Mouse (Mus musculus): ENCODE measurements around the gene Sh3bp5. TPM values are rescaled to one million over a fixed set of nuclear protein-coding genes. Genes with fewer than 3 reads are reported as not detected.

The Sh3bp5 gene
- polyA plus RNA-seq, 1 experiment from 2014 or later, result 39.0 TPM

DNA sequence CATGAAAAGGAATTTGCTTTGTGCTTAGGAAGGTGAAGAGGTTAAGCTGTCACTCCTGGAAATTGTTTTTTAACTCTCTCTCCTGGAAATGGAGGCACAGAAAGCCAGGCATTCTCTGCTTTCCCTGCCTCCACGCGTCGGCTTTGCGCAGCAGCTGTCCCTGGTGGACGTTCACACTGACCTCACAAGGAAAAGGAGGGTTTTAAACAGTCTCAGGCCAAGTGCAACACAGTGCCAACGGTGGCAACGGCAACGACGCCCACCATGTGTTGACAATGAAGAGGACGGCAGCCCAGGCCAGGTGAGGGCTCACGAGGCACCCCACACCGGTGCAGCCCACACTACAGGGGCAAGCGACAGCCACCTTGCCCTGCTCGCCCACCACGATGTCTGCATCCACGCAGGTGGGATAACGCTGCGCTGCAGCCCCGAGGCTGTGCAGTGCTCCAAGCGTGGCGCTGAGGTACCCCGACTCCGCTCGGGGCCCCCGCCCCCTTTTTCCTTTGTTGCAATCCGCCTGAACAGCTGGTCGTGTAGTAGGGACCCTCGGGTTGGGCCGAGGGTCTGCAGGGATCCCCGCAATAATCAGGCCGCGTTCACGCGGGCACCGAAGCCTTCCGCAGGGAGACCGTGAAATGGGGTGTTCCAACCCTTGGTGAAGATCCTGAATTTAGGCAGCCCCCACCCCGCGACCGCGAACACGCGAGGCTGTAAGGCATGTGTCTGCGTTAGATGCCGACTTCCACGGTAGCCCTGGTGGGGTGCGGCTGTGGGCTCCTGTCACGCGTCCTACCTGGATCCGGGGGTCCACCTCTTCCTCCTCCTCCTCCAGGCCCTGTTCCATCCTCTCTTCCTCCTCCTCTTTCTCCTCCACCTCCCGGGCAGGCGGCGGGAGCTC, 611 bp downstream of the Sh3bp5 start:
- H3K27me3 ChIP-seq (ENCODE audit: insufficient read depth, low read length), result peaks cover 7% of the 10 kb centered on the region; the same call in 1 of the 2 replicates
- peaks cover 40% of the 10 kb centered on the region for H3K4me1 ChIP-seq (ENCODE audit: insufficient read depth, low read length)
- H3K36me3 ChIP-seq (ENCODE audit: insufficient read depth, low read length), result no peaks in the 10 kb centered on the region
- H3K4me3 ChIP-seq (ENCODE audit: low read length), result peak overlapping the region; percentile 70
- under 1% methylated on average over 53 of the region's 53 CpGs for WGBS
- H3K9ac ChIP-seq (replicated peaks; ENCODE audit: low read length), result peak overlapping the region; percentile 80
- ATAC-seq (ENCODE audit: low FRiP score, low TSS enrichment), result peak; percentile 39
- H3K4me2 ChIP-seq (replicated peaks; ENCODE audit: low read depth, low read length), result peak overlapping the region; percentile 90
- H3K9me3 ChIP-seq (ENCODE audit: low read length), result no peaks in the 10 kb centered on the region
- peak overlapping the region; percentile 65 for H3K27ac ChIP-seq (ENCODE audit: low read length)

DNA sequence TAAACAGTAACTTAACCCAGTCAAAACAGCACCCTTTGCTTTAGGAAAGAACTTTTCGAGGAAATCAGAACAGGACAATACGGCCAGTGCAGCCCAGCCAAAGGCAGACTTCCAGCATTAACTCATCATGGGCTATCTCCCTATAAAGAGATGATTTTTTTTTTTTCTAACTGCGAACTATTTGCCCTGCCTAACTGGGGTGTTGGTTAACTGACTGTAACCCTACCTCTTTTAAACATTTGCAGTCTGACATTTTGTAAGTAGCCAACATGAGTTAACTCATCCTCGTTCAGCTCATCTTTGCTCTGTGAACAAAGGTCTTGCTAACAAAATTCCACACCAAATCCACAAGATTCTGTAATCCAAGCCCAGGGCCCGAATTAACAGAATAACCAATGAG, 1.5 kb downstream of the Sh3bp5 start:
- H3K36me3 ChIP-seq (ENCODE audit: insufficient read depth, low read length), result no peaks in the 10 kb centered on the region
- peak overlapping the region; percentile 44; the same call in 1 of the 2 replicates for H3K9ac ChIP-seq (replicated peaks; ENCODE audit: low read length)
- H3K4me2 ChIP-seq (replicated peaks; ENCODE audit: low read depth, low read length), result peak overlapping the region; percentile 45
- no peak for ATAC-seq (ENCODE audit: low FRiP score, low TSS enrichment)
- peaks cover 40% of the 10 kb centered on the region for H3K4me1 ChIP-seq (ENCODE audit: insufficient read depth, low read length)
- peak overlapping the region; percentile 53 for H3K27ac ChIP-seq (ENCODE audit: low read length)
- H3K4me3 ChIP-seq (ENCODE audit: low read length), result peak overlapping the region; percentile 26; the same call in 1 of the 2 replicates
- peaks cover 7% of the 10 kb centered on the region; the same call in 1 of the 2 replicates for H3K27me3 ChIP-seq (ENCODE audit: insufficient read depth, low read length)
- WGBS, result 32% methylated on average over 5 of the region's 5 CpGs
- H3K9me3 ChIP-seq (ENCODE audit: low read length), result no peaks in the 10 kb centered on the region

DNA sequence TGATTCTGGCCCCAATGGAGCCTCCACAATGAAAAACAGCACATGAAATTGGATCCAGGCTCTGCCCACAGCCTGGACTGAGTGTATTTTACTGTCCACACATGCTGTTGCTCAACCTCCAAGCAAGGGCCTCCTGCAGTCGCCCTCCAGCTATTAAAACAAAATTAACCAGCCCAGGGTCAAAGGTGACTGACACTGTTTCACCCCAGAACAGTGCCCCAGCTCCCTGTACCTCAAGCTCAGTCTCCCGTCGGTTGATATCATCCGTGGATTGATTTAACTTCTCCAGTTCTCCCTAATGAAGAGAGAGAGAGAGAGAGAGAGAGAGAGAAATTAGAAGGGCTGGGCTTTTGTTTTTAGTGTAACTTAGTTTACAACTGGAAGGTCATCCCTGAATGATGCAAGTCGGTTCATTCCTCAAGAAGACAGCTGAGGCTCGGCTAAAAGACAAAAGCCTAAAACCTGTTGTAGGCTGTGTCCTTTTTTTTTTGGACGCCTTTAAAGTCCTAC, 2.0 kb downstream of the Sh3bp5 start:
- Histone ChIP-seq H3K4me2 (replicated peaks; ENCODE audit: low read depth, low read length) (peak overlapping the region; percentile 45), H3K9ac (replicated peaks; ENCODE audit: low read length) (no peak overlapping the region; the same call in 1 of the 2 replicates), H3K27ac (ENCODE audit: low read length) (peak overlapping the region; percentile 53), H3K4me3 (ENCODE audit: low read length) (peak overlapping the region; percentile 26), H3K27me3 (ENCODE audit: insufficient read depth, low read length) (peaks cover 7% of the 10 kb centered on the region; the same call in 1 of the 2 replicates), H3K9me3 (ENCODE audit: low read length) (no peaks in the 10 kb centered on the region), H3K4me1 (ENCODE audit: insufficient read depth, low read length) (peaks cover 45% of the 10 kb centered on the region), H3K36me3 (ENCODE audit: insufficient read depth, low read length) (no peaks in the 10 kb centered on the region)
- WGBS, result 12% methylated on average over 7 of the region's 7 CpGs
- ATAC-seq (ENCODE audit: low FRiP score, low TSS enrichment), result peak; percentile 32

DNA sequence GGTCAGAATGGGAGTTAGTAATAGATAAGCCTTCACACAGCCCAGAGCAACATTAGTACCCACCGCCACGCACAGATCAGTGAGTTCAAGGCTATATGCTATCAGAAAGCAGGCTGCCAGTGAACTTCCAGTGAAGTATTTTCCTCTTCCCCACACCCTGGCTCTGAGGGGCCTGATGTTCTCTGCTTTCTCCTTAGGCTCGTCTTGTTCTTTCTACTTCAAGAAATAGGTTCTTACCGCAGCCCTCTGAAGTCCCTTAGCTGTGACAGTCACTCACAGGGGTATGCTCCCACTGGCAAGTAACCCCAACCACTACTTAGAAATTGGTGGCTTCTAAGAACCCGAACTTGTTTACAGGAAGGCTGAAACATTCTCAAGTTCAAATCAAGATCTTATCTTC, 2.8 kb downstream of the Sh3bp5 start:
- Histone ChIP-seq H3K36me3 (ENCODE audit: insufficient read depth, low read length) (no peaks in the 10 kb centered on the region), H3K9me3 (ENCODE audit: low read length) (no peaks in the 10 kb centered on the region), H3K27ac (ENCODE audit: low read length) (peak overlapping the region; percentile 53), H3K4me2 (replicated peaks; ENCODE audit: low read depth, low read length) (peak overlapping the region; percentile 45), H3K4me1 (ENCODE audit: insufficient read depth, low read length) (peaks cover 53% of the 10 kb centered on the region), H3K4me3 (ENCODE audit: low read length) (no peak overlapping the region; the same call in 1 of the 2 replicates), H3K9ac (replicated peaks; ENCODE audit: low read length) (0 out of 2 replicates have a peak overlapping the region, but pooled peaks have one; percentile 1), H3K27me3 (ENCODE audit: insufficient read depth, low read length) (peaks cover 7% of the 10 kb centered on the region; the same call in 1 of the 2 replicates)
- no peak for ATAC-seq (ENCODE audit: low FRiP score, low TSS enrichment)
- WGBS, result 39% methylated on average over 5 of the region's 5 CpGs

DNA sequence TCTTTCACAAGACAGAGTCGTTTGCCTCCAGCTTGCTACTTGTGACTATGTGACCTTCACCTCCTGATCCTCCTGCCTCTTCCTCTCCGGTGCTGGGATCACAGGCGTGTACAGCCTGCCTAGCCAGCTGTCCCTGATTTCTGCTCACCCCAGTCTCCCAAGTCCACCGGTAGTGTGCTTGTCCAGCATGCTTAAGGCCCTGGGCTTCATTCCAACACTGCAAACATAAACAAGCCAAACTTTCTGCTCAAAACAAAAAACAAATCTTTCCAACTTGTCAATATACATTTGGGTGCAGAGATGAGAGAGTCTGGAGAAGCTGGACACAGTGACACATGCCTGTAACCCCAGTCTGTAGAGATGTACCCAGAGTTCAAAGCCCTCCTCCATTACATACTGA, 3.5 kb downstream of the Sh3bp5 start:
- peaks cover 7% of the 10 kb centered on the region; the same call in 1 of the 2 replicates for H3K27me3 ChIP-seq (ENCODE audit: insufficient read depth, low read length)
- H3K36me3 ChIP-seq (ENCODE audit: insufficient read depth, low read length), result no peaks in the 10 kb centered on the region
- H3K27ac ChIP-seq (ENCODE audit: low read length), result peak overlapping the region; percentile 61; the same call in 1 of the 2 replicates
- peaks cover 57% of the 10 kb centered on the region for H3K4me1 ChIP-seq (ENCODE audit: insufficient read depth, low read length)
- H3K9ac ChIP-seq (replicated peaks; ENCODE audit: low read length), result no peak overlapping the region
- H3K9me3 ChIP-seq (ENCODE audit: low read length), result no peaks in the 10 kb centered on the region
- no peak for ATAC-seq (ENCODE audit: low FRiP score, low TSS enrichment)
- peak overlapping the region; percentile 33 for H3K4me2 ChIP-seq (replicated peaks; ENCODE audit: low read depth, low read length)
- 25% methylated on average over 4 of the region's 4 CpGs for WGBS
- no peak overlapping the region for H3K4me3 ChIP-seq (ENCODE audit: low read length)

DNA sequence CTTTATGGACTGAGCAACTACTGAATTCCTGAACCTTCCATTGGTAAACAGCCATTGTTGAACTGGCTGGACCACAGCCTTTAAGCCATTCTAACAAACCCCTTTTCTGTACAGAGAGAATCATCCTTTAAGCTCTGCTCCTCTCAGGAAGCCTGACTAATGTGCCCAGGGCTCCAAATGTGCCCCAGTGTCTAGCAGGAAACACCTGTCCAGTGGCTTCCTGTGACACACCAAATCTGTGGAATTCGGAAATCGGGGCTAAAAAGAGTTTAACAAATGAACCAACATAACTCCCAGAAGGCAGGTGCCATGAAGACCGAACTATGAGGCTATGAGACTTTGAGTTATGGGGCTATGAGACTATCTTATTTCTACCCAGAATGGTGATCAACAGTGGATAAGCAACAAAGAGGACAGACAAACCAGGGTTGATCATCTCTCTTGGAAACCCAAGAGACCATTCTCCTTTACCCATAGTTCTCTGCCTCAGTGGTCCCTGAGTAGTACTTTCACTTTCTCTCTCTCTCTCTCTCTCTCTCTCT, 4.0 kb downstream of the Sh3bp5 start:
- Histone ChIP-seq H3K27ac (ENCODE audit: low read length) (peak overlapping the region; percentile 37), H3K27me3 (ENCODE audit: insufficient read depth, low read length) (0 out of 2 replicates have a peak, but pooled peaks cover 1% of the 10 kb centered on the region), H3K36me3 (ENCODE audit: insufficient read depth, low read length) (no peaks in the 10 kb centered on the region), H3K4me1 (ENCODE audit: insufficient read depth, low read length) (peaks cover 57% of the 10 kb centered on the region), H3K4me3 (ENCODE audit: low read length) (no peak overlapping the region), H3K4me2 (replicated peaks; ENCODE audit: low read depth, low read length) (peak overlapping the region; percentile 33; the same call in 1 of the 2 replicates), H3K9me3 (ENCODE audit: low read length) (no peaks in the 10 kb centered on the region), H3K9ac (replicated peaks; ENCODE audit: low read length) (no peak overlapping the region)
- WGBS, result 71% methylated on average over 3 of the region's 3 CpGs
- no peak for ATAC-seq (ENCODE audit: low FRiP score, low TSS enrichment)

DNA sequence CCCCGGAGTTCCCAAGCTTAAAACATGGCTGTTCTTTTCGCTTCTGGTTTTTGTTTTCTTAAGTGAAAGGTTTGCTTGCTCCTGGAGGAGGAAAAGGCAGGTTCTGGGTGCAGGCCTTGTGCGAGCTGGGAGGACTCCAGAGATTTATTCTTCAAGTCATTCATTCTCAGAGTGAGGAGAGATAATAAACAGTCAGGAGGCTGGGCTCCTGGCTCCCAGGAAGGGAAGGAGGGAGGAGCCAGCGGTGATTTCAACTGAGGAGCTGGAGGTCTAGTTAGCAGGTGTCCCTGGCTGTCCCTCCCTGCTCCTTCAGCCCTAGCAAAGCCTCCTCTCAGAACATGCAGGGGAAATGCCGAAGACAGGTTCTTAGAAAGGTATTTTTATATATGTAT, 6.9 kb downstream of the Sh3bp5 start:
- ATAC-seq (ENCODE audit: low FRiP score, low TSS enrichment), result peak; percentile 24; the same call in 1 of the 2 replicates
- 0 out of 2 replicates have a peak overlapping the region, but pooled peaks have one; percentile 0 for H3K4me3 ChIP-seq (ENCODE audit: low read length)
- no peaks in the 10 kb centered on the region for H3K27me3 ChIP-seq (ENCODE audit: insufficient read depth, low read length)
- no peaks in the 10 kb centered on the region for H3K36me3 ChIP-seq (ENCODE audit: insufficient read depth, low read length)
- peaks cover 7% of the 10 kb centered on the region; the same call in 1 of the 2 replicates for H3K9me3 ChIP-seq (ENCODE audit: low read length)
- H3K27ac ChIP-seq (ENCODE audit: low read length), result peak overlapping the region; percentile 80
- H3K4me2 ChIP-seq (replicated peaks; ENCODE audit: low read depth, low read length), result peak overlapping the region; percentile 31
- peaks cover 49% of the 10 kb centered on the region for H3K4me1 ChIP-seq (ENCODE audit: insufficient read depth, low read length)
- whole genome bisulfite sequencing, result 18% methylated on average over 5 of the region's 5 CpGs
- H3K9ac ChIP-seq (replicated peaks; ENCODE audit: low read length), result no peak overlapping the region; the same call in 1 of the 2 replicates

DNA sequence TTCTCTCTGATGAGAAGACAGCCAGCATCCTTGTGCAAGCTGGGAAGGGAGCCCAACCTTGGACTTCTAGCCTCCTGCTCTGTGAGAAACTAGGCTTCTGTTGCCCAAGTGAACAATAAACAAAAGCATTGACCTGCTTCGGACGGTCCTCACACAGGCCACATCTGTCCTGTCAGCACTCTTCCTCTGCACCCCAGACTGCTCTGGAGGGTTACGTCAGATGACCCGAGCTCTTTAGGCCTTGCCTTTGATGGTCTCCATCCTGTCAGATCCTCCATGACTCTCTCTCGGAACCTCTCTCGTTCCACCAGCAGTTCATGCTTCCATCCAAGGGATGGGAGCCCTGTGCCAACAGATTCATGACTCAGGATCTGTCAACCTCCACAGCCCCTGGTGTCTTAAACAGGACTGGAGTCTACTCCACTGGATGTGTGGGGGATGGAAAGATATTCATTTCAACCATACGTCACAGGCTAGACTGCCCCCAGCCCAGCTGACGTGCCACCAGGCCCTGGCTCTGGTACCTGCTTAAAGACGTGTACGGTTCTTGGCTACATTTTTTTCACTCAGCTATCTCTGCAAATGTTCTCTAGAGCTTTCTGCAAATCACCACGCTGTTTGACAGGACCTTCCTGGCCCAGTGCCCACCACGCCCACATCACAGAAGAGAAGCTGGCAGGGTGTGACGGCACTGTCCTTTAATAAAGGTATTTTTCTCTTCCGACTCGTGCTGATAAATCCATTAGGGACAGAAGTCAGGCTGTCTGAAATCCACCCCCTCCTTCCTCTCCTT, 7.5 kb downstream of the Sh3bp5 start:
- Histone ChIP-seq H3K4me3 (ENCODE audit: low read length) (0 out of 2 replicates have a peak overlapping the region, but pooled peaks have one; percentile 0), H3K4me1 (ENCODE audit: insufficient read depth, low read length) (peaks cover 49% of the 10 kb centered on the region), H3K27me3 (ENCODE audit: insufficient read depth, low read length) (no peaks in the 10 kb centered on the region), H3K4me2 (replicated peaks; ENCODE audit: low read depth, low read length) (peak overlapping the region; percentile 31), H3K27ac (ENCODE audit: low read length) (peak overlapping the region; percentile 80), H3K36me3 (ENCODE audit: insufficient read depth, low read length) (no peaks in the 10 kb centered on the region), H3K9ac (replicated peaks; ENCODE audit: low read length) (peak overlapping the region; percentile 10; the same call in 1 of the 2 replicates), H3K9me3 (ENCODE audit: low read length) (peaks cover 7% of the 10 kb centered on the region; the same call in 1 of the 2 replicates)
- peak; percentile 59; the same call in 1 of the 2 replicates for ATAC-seq (ENCODE audit: low FRiP score, low TSS enrichment)
- WGBS, result 25% methylated on average over 15 of the region's 15 CpGs
